Mouse (Mus musculus): ENCODE measurements at regions not wholly inside any gene's neighbourhood (a gene's known extent, or its start where the extent isn't known, plus 50 kb on each side); places are given as distances from the start of the nearest gene placed in this dataset.

DNA sequence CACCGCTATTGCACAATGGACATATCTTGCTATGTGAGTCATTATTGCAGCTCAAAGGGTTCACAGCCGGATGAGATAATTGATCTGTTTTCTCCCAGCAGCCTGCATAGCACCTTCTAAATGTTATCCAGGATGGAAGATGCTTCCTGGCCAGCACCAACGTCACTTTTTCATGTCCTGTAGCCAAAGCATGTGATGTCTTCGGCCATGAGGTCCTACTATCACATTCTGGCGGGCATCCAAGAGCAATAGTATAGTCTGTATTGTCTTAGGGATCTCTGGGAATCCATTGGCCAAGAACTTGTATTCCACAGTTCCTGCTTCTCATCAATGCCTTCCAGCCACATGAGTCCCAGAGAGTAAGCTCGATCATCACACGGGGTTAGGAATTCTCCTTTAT is 70.6 kb downstream of the Npy start:
- peaks cover 6% of the 10 kb centered on the region for H3K9me3 ChIP-seq (ENCODE audit: control insufficient read depth, low read length)
- no peaks in the 10 kb centered on the region for H3K4me1 ChIP-seq (ENCODE audit: control insufficient read depth in 2 of 2, insufficient read depth in 2 of 2, low read length in 2 of 2)
- H3K27ac ChIP-seq (replicated peaks in 1 of 2; ENCODE audit: control insufficient read depth in 1 of 2, insufficient read depth in 1 of 2, low read depth in 2 of 2, low read length in 2 of 2) = no peak overlapping the region
- no peaks in the 10 kb centered on the region for H3K36me3 ChIP-seq (ENCODE audit: control insufficient read depth, insufficient read depth, low read length)
- H3K4me3 ChIP-seq (ENCODE audit: control insufficient read depth in 1 of 2, insufficient read depth in 1 of 2, low read depth in 1 of 2, low read length in 2 of 2) = no peak overlapping the region
- no peak overlapping the region for H3K4me2 ChIP-seq (ENCODE audit: low read length)
- WGBS = 59% methylated on average over 7 of the region's 7 CpGs
- H3K9ac ChIP-seq (ENCODE audit: low read length) = no peak overlapping the region
- no peaks in the 10 kb centered on the region for H3K27me3 ChIP-seq (ENCODE audit: control insufficient read depth, insufficient read depth, low read length)
- peak; percentile 69; the same call in 1 of the 2 replicates for ATAC-seq (ENCODE audit: insufficient number of reproducible peaks, insufficient read depth, low FRiP score, low read depth)

DNA sequence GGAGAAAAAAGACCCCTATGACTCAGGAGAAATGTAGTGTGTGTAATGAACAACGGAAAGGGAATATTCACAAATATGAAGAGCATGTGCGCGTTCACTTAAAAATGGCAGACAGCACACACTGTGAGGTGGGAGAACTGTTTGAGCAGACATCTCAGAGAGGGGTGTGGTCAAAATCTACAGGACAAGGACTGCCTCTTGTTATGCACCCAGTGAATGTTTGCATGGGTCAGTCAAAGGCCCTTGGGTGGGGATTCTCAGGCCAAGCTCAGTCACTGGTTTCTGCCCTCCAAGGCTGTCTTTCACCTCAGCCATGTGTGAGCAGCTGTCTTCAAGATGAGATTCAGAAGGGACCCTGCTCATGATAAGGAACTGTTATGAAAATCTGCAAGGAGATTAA is 76.6 kb downstream of the Npy start:
- Histone ChIP-seq H3K27me3 (ENCODE audit: control insufficient read depth, insufficient read depth, low read length) (no peaks in the 10 kb centered on the region), H3K9ac (ENCODE audit: low read length) (no peak overlapping the region), H3K4me1 (ENCODE audit: control insufficient read depth in 2 of 2, insufficient read depth in 2 of 2, low read length in 2 of 2) (no peaks in the 10 kb centered on the region), H3K4me2 (ENCODE audit: low read length) (no peak overlapping the region), H3K36me3 (ENCODE audit: control insufficient read depth, insufficient read depth, low read length) (no peaks in the 10 kb centered on the region), H3K4me3 (ENCODE audit: control insufficient read depth in 1 of 2, insufficient read depth in 1 of 2, low read depth in 1 of 2, low read length in 2 of 2) (no peak overlapping the region), H3K27ac (replicated peaks in 1 of 2; ENCODE audit: control insufficient read depth in 1 of 2, insufficient read depth in 1 of 2, low read depth in 2 of 2, low read length in 2 of 2) (no peak overlapping the region), H3K9me3 (ENCODE audit: control insufficient read depth, low read length) (peaks cover 6% of the 10 kb centered on the region)
- 98% methylated on average over 3 of the region's 3 CpGs for WGBS
- ATAC-seq (ENCODE audit: insufficient number of reproducible peaks, insufficient read depth, low FRiP score, low read depth) = no peak

DNA sequence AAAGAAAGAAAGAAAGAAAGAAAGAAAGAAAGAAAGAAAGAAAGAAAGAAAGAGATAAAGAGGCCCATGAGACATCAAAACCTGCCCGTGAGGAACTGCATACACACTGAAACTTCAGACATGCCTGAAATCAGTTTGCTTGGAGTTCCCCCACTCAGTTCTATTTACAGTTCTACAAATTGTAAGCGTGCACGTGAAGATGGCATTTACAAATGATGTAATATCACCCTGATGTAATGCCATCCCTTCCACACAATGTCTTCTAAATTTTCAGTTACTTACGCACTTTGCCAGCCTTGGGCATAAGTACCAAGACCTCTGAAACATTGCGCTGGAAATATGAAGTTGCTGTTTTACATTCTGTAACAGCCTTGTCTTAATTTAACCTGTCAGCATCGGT is 79.0 kb downstream of the Npy start:
- H3K4me2 ChIP-seq (ENCODE audit: low read length) = no peak overlapping the region
- WGBS = 77% methylated on average over 6 of the region's 6 CpGs
- H3K9ac ChIP-seq (ENCODE audit: low read length) = no peak overlapping the region
- H3K4me3 ChIP-seq (ENCODE audit: control insufficient read depth in 1 of 2, insufficient read depth in 1 of 2, low read depth in 1 of 2, low read length in 2 of 2) = no peak overlapping the region
- no peaks in the 10 kb centered on the region for H3K9me3 ChIP-seq (ENCODE audit: control insufficient read depth, low read length)
- H3K36me3 ChIP-seq (ENCODE audit: control insufficient read depth, insufficient read depth, low read length) = no peaks in the 10 kb centered on the region
- no peak overlapping the region for H3K27ac ChIP-seq (replicated peaks in 1 of 2; ENCODE audit: control insufficient read depth in 1 of 2, insufficient read depth in 1 of 2, low read depth in 2 of 2, low read length in 2 of 2)
- no peaks in the 10 kb centered on the region for H3K4me1 ChIP-seq (ENCODE audit: control insufficient read depth in 2 of 2, insufficient read depth in 2 of 2, low read length in 2 of 2)
- no peaks in the 10 kb centered on the region for H3K27me3 ChIP-seq (ENCODE audit: control insufficient read depth, insufficient read depth, low read length)
- no peak for ATAC-seq (ENCODE audit: insufficient number of reproducible peaks, insufficient read depth, low FRiP score, low read depth)

DNA sequence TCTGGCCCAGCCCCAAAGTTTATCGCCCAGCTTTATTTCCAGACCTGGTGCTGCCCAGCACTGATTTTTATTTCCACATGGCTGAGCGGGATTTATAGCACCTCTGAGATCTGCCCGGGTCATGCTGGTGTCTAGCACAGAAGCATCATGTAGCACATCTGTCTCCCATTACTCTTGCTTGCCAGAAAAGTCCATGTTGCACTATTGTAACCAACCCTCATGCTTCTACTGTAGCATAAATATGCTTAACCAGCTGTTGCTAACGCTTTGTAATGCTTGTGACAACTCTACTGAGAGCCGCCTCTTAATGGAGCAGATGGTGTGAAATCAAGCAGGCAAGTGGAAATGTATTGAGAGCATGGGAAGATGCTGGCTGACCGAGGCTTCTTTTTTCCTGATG is 81.5 kb downstream of the Npy start:
- WGBS = 76% methylated on average over 6 of the region's 6 CpGs
- H3K27ac ChIP-seq (replicated peaks in 1 of 2; ENCODE audit: control insufficient read depth in 1 of 2, insufficient read depth in 1 of 2, low read depth in 2 of 2, low read length in 2 of 2) = no peak overlapping the region
- no peak overlapping the region for H3K4me2 ChIP-seq (ENCODE audit: low read length)
- no peaks in the 10 kb centered on the region for H3K36me3 ChIP-seq (ENCODE audit: control insufficient read depth, insufficient read depth, low read length)
- no peak overlapping the region for H3K4me3 ChIP-seq (ENCODE audit: control insufficient read depth in 1 of 2, insufficient read depth in 1 of 2, low read depth in 1 of 2, low read length in 2 of 2)
- no peaks in the 10 kb centered on the region for H3K27me3 ChIP-seq (ENCODE audit: control insufficient read depth, insufficient read depth, low read length)
- H3K9me3 ChIP-seq (ENCODE audit: control insufficient read depth, low read length) = peaks cover 4% of the 10 kb centered on the region; the same call in 1 of the 2 replicates
- no peaks in the 10 kb centered on the region for H3K4me1 ChIP-seq (ENCODE audit: control insufficient read depth in 2 of 2, insufficient read depth in 2 of 2, low read length in 2 of 2)
- no peak for ATAC-seq (ENCODE audit: insufficient number of reproducible peaks, insufficient read depth, low FRiP score, low read depth)
- H3K9ac ChIP-seq (ENCODE audit: low read length) = no peak overlapping the region

DNA sequence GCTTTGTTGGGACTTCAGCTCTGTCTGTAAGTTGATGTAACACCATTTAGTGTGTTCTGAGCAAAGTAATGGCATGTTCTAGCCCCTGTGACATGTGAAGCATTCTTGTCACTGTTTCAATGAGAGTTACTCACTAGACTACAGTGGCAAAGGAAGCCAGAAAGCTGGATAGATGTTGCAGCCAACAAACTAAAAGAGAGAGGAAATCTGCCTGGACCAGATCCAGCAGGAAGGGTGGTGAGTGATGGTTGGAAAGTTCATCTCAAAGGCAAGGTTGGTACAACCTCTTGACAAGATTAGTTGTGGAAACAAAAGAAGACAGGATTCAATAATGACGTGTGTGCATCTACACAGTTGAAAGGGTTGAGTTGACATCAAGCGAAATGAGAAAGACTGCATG is 83.9 kb downstream of the Npy start:
- Histone ChIP-seq H3K27me3 (ENCODE audit: control insufficient read depth, insufficient read depth, low read length) (no peaks in the 10 kb centered on the region), H3K4me2 (ENCODE audit: low read length) (no peak overlapping the region), H3K9me3 (ENCODE audit: control insufficient read depth, low read length) (peaks cover 4% of the 10 kb centered on the region; the same call in 1 of the 2 replicates), H3K36me3 (ENCODE audit: control insufficient read depth, insufficient read depth, low read length) (no peaks in the 10 kb centered on the region), H3K27ac (replicated peaks in 1 of 2; ENCODE audit: control insufficient read depth in 1 of 2, insufficient read depth in 1 of 2, low read depth in 2 of 2, low read length in 2 of 2) (no peak overlapping the region), H3K4me1 (ENCODE audit: control insufficient read depth in 2 of 2, insufficient read depth in 2 of 2, low read length in 2 of 2) (no peaks in the 10 kb centered on the region), H3K4me3 (ENCODE audit: control insufficient read depth in 1 of 2, insufficient read depth in 1 of 2, low read depth in 1 of 2, low read length in 2 of 2) (no peak overlapping the region), H3K9ac (ENCODE audit: low read length) (no peak overlapping the region)
- ATAC-seq (ENCODE audit: insufficient number of reproducible peaks, insufficient read depth, low FRiP score, low read depth) = no peak
- whole genome bisulfite sequencing = 45% methylated on average over 2 of the region's 2 CpGs

DNA sequence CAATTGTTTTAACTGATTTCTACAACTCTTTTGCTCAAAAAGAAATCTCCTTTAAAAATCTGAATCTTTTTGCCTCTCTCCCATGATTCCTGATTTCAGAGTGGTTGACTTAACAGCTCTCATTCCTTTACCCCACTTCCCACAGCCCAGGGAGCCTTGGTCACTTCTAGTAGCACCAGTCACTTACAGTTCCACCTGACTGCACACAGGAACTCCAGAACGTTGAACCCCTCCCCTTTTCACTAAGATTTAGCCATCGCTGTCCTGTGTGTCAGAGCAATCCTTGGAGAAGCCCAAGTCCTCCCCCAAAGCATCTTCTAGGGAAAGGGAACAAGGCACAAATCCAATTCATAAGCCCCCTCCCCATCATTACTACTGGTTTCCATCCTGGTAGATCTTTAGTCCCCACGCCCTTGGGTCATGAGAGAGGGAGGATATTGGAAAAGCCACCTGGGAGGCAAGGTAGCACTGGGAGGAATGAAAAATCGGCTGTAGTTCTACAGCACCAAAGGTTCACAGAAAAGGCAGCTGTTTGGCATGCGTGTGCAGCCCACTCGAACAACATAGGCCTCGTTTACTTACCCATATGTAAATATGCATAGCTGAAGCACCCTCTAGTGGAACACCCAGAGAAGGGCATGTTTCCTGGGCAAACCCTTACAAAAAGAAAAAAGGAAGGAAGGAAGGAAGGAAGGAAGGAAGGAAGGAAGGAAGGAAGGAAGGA is 96.7 kb downstream of the Npy start:
- Histone ChIP-seq H3K4me3 (ENCODE audit: control insufficient read depth in 1 of 2, insufficient read depth in 1 of 2, low read depth in 1 of 2, low read length in 2 of 2) (no peak overlapping the region), H3K27me3 (ENCODE audit: control insufficient read depth, insufficient read depth, low read length) (no peaks in the 10 kb centered on the region), H3K9me3 (ENCODE audit: control insufficient read depth, low read length) (no peaks in the 10 kb centered on the region), H3K4me2 (ENCODE audit: low read length) (no peak overlapping the region), H3K27ac (replicated peaks in 1 of 2; ENCODE audit: control insufficient read depth in 1 of 2, insufficient read depth in 1 of 2, low read depth in 2 of 2, low read length in 2 of 2) (no peak overlapping the region), H3K36me3 (ENCODE audit: control insufficient read depth, insufficient read depth, low read length) (no peaks in the 10 kb centered on the region), H3K9ac (ENCODE audit: low read length) (no peak overlapping the region), H3K4me1 (ENCODE audit: control insufficient read depth in 2 of 2, insufficient read depth in 2 of 2, low read length in 2 of 2) (no peaks in the 10 kb centered on the region)
- no peak for ATAC-seq (ENCODE audit: insufficient number of reproducible peaks, insufficient read depth, low FRiP score, low read depth)
- 46% methylated on average over 7 of the region's 7 CpGs for WGBS

DNA sequence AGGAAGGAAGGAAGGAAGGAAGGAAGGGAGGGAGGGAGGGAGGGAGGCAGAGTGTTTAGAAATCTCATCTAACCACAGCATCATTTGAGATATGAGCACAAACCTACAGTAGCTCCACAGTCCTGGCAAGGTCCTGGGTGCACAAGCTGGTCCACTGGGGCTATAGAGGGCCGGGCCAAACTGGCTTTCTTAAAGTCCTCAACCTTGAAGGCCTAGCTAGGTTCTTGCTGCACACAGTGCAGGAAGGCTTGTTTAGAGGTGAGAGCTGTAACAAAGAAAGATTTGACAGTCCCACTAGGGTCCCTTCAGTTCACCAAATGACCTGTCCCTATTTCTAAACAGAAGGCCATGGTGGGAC is 97.3 kb downstream of the Npy start:
- no peak for ATAC-seq (ENCODE audit: insufficient number of reproducible peaks, insufficient read depth, low FRiP score, low read depth)
- H3K4me1 ChIP-seq (ENCODE audit: control insufficient read depth in 2 of 2, insufficient read depth in 2 of 2, low read length in 2 of 2) = no peaks in the 10 kb centered on the region
- H3K27me3 ChIP-seq (ENCODE audit: control insufficient read depth, insufficient read depth, low read length) = no peaks in the 10 kb centered on the region
- H3K9ac ChIP-seq (ENCODE audit: low read length) = no peak overlapping the region
- 79% methylated on average over 1 of the region's 1 CpGs for WGBS
- no peak overlapping the region for H3K4me3 ChIP-seq (ENCODE audit: control insufficient read depth in 1 of 2, insufficient read depth in 1 of 2, low read depth in 1 of 2, low read length in 2 of 2)
- H3K4me2 ChIP-seq (ENCODE audit: low read length) = no peak overlapping the region
- no peaks in the 10 kb centered on the region for H3K36me3 ChIP-seq (ENCODE audit: control insufficient read depth, insufficient read depth, low read length)
- no peaks in the 10 kb centered on the region for H3K9me3 ChIP-seq (ENCODE audit: control insufficient read depth, low read length)
- no peak overlapping the region for H3K27ac ChIP-seq (replicated peaks in 1 of 2; ENCODE audit: control insufficient read depth in 1 of 2, insufficient read depth in 1 of 2, low read depth in 2 of 2, low read length in 2 of 2)

DNA sequence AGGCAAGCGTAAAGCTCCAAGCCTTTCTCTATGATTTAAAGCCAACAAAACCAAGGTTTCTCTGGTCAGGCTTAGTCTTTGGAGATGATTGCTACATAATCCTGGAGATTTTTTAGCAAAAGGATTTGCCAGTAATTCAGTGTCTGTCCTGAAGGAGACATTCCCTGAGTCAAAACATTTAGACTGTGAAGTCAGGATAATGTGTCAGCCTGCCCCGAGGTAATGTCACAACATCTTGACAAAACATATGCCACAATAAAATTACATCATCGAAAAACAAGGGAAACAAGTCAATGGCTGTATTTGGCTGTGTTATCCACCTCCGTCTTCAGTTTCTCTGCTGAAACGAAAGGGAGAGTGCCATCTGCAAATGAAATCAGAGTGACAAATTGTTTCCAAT is 101.8 kb downstream of the Npy start:
- no peaks in the 10 kb centered on the region for H3K36me3 ChIP-seq (ENCODE audit: control insufficient read depth, insufficient read depth, low read length)
- H3K4me3 ChIP-seq (ENCODE audit: control insufficient read depth in 1 of 2, insufficient read depth in 1 of 2, low read depth in 1 of 2, low read length in 2 of 2) = no peak overlapping the region
- H3K27ac ChIP-seq (replicated peaks in 1 of 2; ENCODE audit: control insufficient read depth in 1 of 2, insufficient read depth in 1 of 2, low read depth in 2 of 2, low read length in 2 of 2) = no peak overlapping the region
- no peaks in the 10 kb centered on the region for H3K27me3 ChIP-seq (ENCODE audit: control insufficient read depth, insufficient read depth, low read length)
- no peak for ATAC-seq (ENCODE audit: insufficient number of reproducible peaks, insufficient read depth, low FRiP score, low read depth)
- no peak overlapping the region for H3K9ac ChIP-seq (ENCODE audit: low read length)
- 76% methylated on average over 5 of the region's 5 CpGs for WGBS
- H3K9me3 ChIP-seq (ENCODE audit: control insufficient read depth, low read length) = no peaks in the 10 kb centered on the region
- H3K4me2 ChIP-seq (ENCODE audit: low read length) = no peak overlapping the region
- H3K4me1 ChIP-seq (ENCODE audit: control insufficient read depth in 2 of 2, insufficient read depth in 2 of 2, low read length in 2 of 2) = no peaks in the 10 kb centered on the region

Measured in heart, embryonic 14.5 days (tissue).